Mouse (Mus musculus) megakaryocyte-erythroid progenitor cell, adult 5-6 weeks (primary cell): ENCODE results near the gene Cldn19. TPM values are rescaled to one million over a fixed set of nuclear protein-coding genes. Genes with fewer than 3 reads are reported as not detected.

Experiments used
- ATAC-seq: replicated peaks from 2 replicates; pipeline ENCODE4 v1.8.0; 2016; ENCODE audit warnings: mild to moderate bottlenecking, inconsistent platforms; ENCODE audit not compliant: severe bottlenecking, poor library complexity, low FRiP score, low TSS enrichment
- total RNA-seq, 2 experiments: library from RNA; stranded (forward) in 1 of 2; stranded (reverse) in 1 of 2; fragments of 200-1000, 215-1000 nt in 1 of 2; fragments of >200 nt in 1 of 2; fragmentation: Nextera tagmentation in 1 of 2; gene quantifications; 2 replicates each; pipeline ENCODE4 v1.2.3; 2014 to 2017

Gene Cldn19
- total RNA-seq (2014; fragmentation: Nextera tagmentation) (not detected in 2 replicates), total RNA-seq (2017) (not detected in 2 replicates)

DNA sequence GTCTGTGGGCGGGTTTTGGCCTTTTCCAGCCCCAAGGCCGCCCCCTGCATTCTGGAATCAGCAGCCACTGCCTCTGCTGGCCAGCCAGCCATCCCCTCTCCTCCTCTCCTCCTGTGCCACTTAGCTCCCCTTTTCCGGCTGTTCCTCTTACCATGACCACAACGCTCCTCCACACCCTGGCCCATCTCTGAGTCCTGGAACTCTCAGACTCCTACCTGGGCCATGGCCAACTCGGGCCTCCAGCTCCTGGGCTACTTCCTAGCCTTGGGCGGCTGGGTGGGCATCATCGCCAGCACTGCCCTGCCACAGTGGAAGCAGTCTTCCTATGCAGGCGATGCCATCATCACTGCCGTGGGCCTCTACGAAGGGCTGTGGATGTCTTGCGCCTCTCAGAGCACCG is at the start of gene Cldn19:
Gene Cldn19, plus strand, starts transcription at position 64 of the 400 bp plus-strand sequence.
- no peak for ATAC-seq

DNA sequence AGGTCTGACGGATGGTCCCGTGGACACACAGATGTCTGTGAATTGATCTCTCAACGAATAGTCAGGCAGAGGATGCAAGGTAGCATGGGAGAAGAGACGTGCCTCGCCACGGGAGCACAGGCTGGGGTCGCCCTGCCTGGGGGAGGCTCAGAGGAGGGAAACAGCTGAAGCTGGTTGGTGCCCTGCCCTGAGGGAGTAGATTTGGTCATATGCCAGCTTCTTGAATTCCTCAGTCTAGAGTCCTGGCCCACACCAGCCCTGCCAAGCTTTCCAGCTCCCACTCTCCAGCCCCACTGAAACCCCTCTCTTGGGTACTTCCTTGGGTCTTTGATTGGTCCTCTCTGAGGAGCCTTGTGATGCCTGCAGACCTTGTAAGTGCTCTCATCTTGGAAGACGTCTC is 38.5 kb upstream of the Cldn19 start:
- no peak for ATAC-seq

DNA sequence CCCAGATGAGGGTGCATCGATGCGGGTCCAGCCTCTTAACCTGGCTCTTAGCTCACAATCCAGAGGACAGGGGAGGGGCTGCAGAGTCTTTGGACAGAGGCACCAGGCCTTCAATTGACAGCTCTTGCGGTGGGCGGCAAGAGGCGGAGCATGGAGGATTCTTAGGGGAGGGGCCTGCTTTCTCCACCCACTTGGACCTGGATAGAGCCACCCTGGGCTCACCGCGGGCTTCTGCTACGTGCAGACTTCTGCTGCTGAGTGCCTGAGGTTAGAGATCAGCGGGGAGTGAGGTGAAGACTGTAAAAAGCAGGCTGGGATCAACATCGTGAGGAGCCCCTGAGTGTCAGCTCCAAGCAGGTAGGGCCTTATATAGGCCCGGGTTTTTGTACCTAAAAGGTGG is 37.0 kb upstream of the Cldn19 start, which contains the start of gene Tmem269:
Gene Tmem269, minus strand, starts transcription at position 49 of the 400 bp plus-strand sequence.
- ATAC-seq = 0 out of 2 replicates have a peak, but pooled peaks have one; percentile 51

DNA sequence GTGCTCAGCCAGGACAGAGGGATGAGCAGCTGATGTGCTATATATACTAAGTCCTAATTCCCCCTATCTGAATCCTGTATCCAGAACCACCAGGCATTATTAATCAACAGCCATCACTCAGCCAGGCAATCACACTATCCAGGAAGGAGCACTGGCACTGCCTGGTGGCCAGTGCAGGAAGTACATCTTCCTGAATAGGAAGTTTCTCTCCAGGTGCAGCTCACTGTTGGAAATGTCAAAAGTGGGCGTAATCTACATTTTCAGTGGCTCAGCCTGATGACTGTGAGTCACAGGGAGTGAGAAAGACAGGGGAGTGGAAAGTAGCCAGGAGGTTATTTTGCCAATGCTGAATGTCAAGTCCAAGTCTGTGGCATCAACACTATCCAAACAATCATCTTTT is 31.5 kb upstream of the Cldn19 start:
- peak; percentile 87 for ATAC-seq

DNA sequence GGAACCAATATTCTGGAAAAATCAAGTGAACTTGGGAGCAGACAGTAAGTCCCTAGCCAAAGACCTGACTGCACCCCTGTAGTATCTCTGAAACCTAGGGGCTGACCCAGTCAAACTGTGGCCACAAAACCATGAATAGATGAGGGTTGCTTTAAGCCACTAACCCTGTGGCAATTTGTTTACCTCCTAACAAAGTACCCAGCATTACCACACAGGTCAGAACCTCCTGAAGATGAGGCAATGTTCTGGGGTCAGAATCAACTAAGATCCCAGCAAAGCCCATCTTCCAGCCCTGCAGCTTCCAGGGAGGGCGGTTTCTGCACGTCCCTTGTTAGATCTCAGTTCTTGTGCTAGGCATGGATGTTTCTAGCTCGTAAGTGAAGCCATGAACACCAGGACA is 30.7 kb upstream of the Cldn19 start:
- no peak for ATAC-seq

DNA sequence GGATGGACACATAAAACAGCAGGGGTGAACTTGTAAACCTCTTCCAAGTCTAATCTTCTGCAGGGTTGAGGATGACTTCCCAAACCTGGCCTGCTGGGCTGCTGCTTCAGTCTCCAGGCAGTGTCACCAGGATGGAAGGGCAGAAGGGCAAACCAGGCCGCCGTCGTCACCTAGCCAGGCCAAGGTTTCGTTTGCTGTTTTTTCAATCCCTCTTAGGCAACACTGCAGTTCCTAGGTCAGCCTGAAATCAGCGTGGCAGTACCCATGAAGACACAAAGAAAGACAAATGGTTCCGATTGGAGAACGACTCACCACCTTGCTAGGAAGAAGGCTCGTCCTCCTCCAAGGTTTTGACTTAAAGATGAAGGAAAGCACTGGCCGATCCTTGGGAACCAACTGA is 29.5 kb upstream of the Cldn19 start:
- no peak for ATAC-seq

DNA sequence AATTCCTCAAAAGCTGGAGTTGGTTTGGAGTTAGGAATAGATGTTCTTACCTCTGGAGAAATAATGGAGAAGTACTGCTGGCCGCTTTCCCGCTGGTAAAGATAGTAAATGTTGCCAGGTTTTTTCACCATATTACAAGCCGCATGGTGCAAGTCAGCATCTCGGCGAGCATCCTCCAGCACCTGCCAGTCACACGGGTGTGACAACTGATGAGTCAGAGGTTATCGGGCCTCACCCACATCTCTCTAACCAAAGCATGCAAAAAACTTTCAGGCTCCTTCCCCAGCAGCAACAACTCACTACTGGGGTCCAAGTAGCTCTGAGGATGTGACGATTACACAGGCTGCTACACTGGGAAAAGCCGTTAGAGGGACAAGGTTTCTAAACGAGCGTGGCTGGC is 28.5 kb upstream of the Cldn19 start:
- no peak for ATAC-seq

DNA sequence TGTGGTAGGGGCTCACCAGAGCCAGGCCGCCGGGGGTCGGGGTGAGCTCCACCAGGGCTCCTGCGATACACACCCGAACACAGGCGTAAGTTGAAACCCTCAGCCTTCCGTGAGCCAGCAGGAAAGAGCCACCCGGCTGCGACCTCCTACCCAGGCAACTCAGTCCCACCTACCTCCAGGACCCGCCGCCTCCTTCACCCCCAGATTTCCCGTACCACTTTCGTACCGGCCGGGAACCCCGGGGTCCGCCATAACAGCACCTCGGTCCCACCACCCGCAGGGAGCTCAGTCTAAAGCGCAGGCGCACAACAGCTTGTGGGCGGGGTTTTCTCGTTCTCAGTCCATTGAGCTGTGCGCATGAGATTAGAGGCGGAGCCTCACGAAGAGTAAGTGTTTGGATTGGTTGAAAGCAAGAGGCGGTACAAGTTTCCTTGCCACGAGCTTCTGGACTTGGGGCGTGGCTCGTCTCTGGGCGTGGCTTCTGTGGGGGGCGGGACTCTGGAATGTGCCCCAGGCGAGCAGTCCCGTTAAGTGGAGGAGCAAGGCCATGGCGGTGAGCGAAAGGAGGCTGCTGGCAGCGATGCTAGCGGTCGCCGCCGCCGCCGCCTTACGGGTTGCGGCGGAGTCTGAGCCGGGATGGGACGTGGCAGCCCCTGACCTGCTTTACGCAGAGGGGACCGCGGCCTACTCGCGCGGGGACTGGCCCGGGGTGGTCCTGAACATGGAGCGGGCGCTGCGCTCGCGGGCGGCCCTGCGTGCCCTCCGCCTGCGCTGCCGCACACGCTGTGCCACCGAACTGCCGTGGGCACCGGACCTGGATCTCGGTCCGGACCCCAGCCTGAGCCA is 22.6 kb upstream of the Cldn19 start, which contains the start of the genes AU022252 and P3h1:
Gene AU022252, minus strand, starts transcription at position 303 of the 846 bp plus-strand sequence.
Gene P3h1, plus strand, starts transcription at position 506 of the 846 bp plus-strand sequence.
- ATAC-seq = peak; percentile 96

DNA sequence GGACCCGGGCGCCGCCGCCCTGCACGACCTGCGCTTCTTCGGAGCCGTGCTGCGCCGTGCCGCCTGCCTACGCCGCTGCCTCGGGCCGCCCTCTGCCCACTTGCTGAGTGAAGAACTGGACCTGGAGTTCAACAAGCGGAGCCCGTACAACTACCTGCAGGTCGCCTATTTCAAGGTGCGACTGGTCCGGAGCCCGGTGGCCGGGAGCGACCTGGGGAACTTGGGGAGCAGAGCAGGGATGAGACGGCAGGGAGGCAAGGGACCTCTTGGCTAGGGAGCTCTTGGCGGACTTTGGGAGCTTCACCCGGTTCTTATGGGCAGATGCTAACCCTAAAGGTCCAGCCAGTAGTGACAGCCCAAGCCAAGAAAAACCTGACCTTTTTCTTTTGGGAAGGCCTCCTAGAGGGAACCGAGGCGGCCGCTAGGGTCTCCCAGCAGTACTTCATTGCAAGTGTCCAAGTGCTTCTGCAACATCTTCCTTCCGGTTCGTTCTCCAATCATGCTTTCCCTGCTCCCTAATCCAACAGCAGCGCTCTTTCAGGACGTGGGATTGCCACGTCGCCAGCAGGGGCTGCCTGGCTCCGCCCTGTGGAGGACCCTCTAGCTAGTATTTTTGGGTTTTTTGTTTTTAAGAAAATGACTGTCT is 21.8 kb upstream of the Cldn19 start:
- ATAC-seq = peak; percentile 12

DNA sequence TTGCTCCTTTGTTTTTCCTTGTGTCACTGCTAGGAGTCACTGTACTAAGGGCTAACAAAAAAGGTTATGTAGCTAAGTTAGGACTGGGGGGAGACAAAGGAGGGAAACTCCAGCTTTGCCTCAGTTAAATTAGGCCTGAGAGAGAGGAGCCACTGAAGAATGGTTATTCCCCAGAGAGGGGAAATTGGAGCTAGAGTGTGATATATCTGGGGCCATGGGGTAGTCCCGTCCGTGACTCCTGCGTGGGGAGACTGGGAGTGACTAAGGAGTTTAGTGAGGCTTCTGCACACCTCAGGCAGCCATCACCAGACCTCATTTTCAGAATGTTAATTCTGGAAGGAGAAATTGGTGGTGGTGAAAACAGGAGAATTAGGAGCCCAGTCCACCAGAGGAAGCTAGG is 20.9 kb upstream of the Cldn19 start:
- no peak for ATAC-seq

DNA sequence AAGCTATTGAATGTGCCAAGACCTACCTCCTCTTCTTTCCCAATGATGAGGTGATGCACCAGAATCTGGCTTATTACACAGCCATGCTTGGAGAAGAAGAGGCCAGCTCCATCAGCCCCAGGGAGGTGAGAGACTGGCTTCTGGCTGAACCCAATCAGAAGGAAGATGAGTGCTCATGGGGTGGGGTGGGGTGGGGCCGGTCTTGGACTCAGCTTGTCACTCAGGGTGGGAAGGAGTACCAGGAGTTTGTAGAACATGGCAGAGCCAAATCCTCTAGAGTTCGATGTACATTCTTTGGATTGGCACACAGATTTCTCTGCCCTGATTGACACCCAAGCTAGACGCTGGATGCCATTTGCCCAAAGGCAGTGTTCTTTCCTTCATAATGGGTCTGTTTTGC is 16.6 kb upstream of the Cldn19 start:
- no peak for ATAC-seq

DNA sequence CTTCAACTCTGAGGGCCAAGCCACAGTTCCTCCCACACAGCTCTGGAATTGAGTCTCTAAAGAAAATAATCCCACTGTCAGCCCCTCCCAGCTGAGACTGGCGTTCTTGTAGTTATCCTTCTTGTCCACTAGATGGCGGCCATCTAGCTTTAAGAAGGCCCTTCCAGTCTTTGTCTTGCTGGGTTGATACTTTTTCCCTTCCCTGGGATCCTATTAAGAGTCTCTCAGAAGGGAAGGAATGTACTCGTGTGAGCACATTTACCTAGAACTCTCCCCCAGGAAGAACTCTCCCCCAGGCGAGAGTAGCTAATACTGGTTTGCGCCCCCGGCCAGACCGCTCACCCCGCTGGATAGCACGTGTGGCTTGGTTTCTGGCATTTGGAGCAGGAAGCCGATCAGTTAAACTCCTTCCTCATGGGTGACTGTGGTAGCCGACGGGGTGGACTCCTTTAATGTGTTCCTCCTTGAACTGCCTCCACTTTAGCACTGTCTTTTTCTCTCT is 16.0 kb upstream of the Cldn19 start:
- ATAC-seq = peak; percentile 78

DNA sequence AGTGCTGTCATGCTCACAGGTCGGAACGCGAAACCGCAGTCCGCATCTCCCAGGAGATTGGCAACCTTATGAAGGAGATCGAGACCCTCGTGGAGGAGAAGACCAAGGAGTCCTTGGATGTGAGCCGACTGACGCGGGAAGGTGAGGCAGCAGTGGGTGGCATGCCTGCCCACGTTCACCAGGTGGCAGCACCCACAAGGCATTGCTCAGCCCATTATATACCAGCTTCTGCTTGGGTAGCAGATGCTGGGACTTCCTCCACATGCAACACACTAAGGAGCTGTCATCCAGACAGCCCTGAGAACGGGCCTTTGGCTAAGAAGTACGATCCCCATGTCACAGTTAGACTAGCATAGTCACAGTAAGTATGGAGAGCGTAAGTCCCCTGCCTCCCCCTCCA is 13.6 kb upstream of the Cldn19 start:
- ATAC-seq = peak; percentile 62

DNA sequence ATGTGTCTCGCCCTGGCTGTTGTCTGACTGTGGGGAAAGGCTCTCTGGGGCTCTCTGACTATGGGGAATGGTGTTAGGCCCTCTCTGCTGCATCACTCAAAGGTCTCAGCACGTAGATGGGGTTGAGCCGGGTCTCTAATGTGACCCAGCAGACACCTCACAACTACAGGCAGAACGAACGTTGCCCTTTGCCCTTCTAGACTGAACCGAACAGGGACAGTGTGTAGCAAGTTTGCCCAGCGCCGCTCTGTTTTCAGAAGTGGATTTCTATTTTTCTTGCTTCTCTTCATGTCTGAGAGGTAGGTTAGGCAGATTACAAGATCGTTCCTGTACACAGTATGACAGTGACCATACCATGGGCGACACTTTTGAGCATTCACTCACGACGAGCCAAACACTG is 12.6 kb upstream of the Cldn19 start:
- no peak for ATAC-seq

DNA sequence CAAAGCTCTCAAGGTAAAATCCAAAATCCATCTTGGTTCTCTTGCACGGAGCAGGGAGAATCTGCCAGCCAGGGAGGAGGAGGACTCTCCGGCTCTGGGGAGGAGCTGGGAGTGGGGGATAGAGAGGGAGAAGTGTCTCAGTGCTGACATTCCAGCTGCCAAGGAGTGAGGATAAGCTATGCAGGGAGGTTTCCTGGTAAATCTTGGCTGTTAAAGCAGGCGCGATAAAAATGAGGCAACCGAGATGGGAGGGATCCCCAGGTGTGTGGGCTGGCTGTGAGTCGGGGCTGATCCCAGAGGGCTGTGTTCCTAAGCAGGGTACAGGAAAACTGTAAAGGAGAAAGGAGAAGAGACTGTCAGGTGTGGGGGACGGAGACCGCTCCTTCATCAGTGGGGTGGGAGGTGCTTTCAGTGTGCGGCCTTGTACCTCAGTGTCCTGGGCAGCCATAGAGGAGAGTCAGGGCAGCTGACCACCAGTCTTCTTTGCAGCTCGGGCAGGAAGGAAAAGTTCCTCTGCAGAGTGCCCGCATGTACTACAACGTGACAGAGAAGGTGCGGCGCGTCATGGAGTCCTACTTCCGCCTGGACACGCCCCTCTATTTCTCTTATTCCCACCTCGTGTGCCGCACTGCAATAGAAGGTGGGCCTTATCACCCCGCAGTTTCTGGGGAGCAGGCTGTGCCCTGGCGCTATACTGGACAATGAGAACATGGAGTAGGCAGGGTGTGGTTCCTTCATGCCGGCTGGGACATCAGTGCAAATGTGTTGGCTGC is 10.6 kb upstream of the Cldn19 start:
- no peak for ATAC-seq

DNA sequence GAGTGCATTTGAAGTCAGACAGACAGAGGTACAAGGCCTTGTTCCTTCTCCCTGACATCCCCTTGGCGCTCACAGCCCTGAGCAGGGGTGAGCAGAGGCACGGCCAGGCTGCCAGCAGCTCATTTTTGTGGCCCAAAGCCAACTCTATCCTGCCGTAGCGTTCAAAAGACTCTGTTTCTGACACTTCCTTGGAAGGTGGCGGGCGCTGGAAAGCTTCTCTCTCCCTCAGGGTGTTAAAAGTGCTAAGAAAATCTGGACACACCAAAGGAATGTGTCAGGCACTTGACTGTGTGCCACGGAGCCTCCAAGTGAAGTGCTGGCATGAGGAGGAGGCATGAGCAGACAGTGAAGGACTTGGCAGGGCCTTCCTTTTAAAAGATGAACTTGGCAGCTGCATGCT is 9.7 kb upstream of the Cldn19 start:
- no peak for ATAC-seq

DNA sequence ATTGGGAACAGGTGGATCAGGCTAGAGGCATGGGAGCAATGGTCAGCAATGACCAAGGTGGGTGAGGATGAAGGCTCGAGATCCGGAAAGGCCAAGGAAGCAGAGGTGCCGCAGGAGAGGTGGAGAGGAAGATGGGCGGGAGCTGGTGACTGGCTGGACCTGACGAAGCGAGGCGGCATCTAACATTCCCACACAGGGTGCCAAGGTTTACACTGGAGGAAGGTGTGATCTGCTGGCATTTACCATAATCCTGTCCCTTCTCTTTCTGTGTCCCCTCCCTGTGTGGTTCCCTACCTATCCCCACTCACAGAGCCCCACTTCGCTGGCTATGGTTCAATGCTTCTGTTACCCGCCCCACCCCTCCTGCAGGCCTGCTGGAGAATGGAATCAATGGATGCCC is 9.3 kb upstream of the Cldn19 start:
- ATAC-seq = no peak

DNA sequence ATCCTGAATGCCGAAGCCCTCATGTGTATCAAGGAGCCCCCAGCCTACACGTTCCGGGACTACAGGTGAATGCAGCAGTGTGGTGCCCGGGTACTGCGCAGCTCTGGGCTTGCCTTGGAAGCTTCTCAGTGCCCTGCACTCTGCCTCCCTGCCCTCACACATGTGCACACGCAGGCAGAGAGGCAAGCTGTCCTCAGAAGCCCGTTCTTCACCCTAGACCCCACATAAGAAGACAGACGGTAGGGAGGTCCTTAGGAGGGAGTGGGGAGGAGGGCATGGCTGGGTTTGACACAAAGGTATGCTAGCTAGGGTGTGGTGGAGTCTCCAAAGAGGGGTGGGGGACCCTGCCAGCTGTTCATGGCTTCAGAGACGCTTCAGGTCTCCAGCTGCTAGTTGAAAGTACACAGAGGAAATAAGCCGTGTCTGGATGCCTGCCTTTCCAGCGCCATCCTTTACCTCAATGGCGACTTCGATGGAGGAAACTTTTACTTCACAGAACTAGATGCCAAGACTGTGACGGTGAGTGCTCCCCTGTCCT is 8.5 kb upstream of the Cldn19 start:
- no peak for ATAC-seq

DNA sequence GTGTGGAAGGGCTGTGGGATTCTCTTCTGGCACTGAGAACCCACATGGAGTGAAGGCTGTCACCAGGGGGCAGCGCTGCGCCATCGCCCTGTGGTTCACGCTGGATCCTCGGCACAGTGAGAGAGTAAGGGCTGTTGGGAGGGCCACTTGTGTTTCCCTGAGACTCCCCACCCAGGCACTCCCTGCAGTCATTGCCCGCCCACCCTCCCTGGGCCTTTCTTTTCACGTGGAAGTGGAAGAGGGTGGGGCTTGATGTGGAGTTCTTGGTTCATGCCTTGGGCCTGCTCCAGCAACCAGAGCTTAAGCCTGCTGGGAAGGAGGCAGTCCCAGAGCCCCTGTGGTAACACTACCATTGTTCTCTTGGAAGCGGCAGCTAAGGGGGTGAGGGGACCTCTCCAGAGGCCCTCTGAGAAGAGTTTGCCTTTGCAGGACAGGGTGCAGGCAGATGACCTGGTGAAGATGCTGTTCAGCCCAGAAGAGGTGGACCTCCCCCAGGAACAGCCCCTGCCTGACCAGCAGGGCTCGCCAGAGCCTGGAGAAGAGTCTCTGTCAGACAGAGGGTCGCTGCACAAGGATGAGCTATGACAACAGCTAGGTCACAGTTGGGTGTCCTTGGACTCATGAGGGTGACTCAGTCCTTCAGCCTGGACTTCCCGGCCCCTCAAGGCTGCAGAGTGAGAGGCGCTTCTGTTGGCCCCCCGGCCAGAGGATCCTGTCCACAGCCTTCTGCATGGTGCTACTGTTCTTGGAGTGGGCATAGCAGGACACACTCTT is 7.6 kb upstream of the Cldn19 start:
- peak; percentile 85 for ATAC-seq
